Mouse (Mus musculus) common myeloid progenitor, adult 5-6 weeks (primary cell): Measurements from ENCODE around the gene Gm20604. TPM values are rescaled to one million over a fixed set of nuclear protein-coding genes. Genes with fewer than 3 reads are reported as not detected.

ENCODE experiments used
- ATAC-seq: replicated peaks from 2 replicates; pipeline ENCODE4 v1.8.0; 2016; ENCODE audit warnings: low read depth, mild to moderate bottlenecking, moderate TSS enrichment, inconsistent platforms; ENCODE audit not compliant: poor library complexity, severe bottlenecking
- total RNA-seq: library from RNA; stranded (forward); fragments of 200-1000, 187-1606 nt; gene quantifications from 2 replicates; pipeline ENCODE4 v1.2.3, GENCODE M21; 2017

Gm20604 gene
- total RNA-seq = 7.4 and 7.7 TPM in 2 replicates

GRCm38 (mm10) chr12:102758403-102758756 is at the start of gene Gm20604:
Gm20604 (minus strand) TSS chr12:102758672.
- ATAC-seq = no peak

GRCm38 (mm10) chr12:102799528-102799927 is 41.1 kb upstream of the Gm20604 start:
- ATAC-seq = peak; percentile 99

GRCm38 (mm10) chr12:102787927-102788326 is 29.5 kb upstream of the Gm20604 start:
- no peak for ATAC-seq

GRCm38 (mm10) chr12:102785593-102785985 is 27.1 kb upstream of the Gm20604 start:
- ATAC-seq = no peak

GRCm38 (mm10) chr12:102784899-102785592 is 26.6 kb upstream of the Gm20604 start:
- ATAC-seq = no peak

GRCm38 (mm10) chr12:102782841-102783240 is 24.4 kb upstream of the Gm20604 start:
- ATAC-seq = no peak

GRCm38 (mm10) chr12:102779452-102779851 is 21.0 kb upstream of the Gm20604 start:
- peak; percentile 48; the same call in 1 of the 2 replicates for ATAC-seq

- ATAC-seq = no peak
Measured at GRCm38 (mm10) chr12:102778151-102778550, 19.7 kb upstream of the Gm20604 start.

- ATAC-seq = no peak
Measured at GRCm38 (mm10) chr12:102776035-102776434, 17.6 kb upstream of the Gm20604 start.

GRCm38 (mm10) chr12:102772676-102773075 is 14.2 kb upstream of the Gm20604 start:
- no peak for ATAC-seq

- no peak for ATAC-seq
Measured at GRCm38 (mm10) chr12:102771601-102772000, 13.1 kb upstream of the Gm20604 start.

GRCm38 (mm10) chr12:102769000-102769399 is 10.5 kb upstream of the Gm20604 start:
- no peak for ATAC-seq

GRCm38 (mm10) chr12:102763696-102764095 is 5.2 kb upstream of the Gm20604 start:
- no peak for ATAC-seq

GRCm38 (mm10) chr12:102761668-102762067 is 3.2 kb upstream of the Gm20604 start:
- no peak for ATAC-seq

- no peak for ATAC-seq
Measured at GRCm38 (mm10) chr12:102758936-102759335, 464 bp upstream of the Gm20604 start.

GRCm38 (mm10) chr12:102757689-102758402 is 626 bp downstream of the Gm20604 start, which contains the start of the genes Gm28051, Gon7 and Ubr7:
Gm28051 (minus strand) TSS chr12:102757765.
Gon7 (minus strand) TSS chr12:102757803.
Ubr7 (plus strand) TSS chr12:102757967.
- ATAC-seq = peak; percentile 94

- ATAC-seq = no peak
Measured at GRCm38 (mm10) chr12:102757055-102757688, 1.3 kb downstream of the Gm20604 start.

- no peak for ATAC-seq
Measured at GRCm38 (mm10) chr12:102756304-102756703, 2.2 kb downstream of the Gm20604 start.

- no peak for ATAC-seq
Measured at GRCm38 (mm10) chr12:102748256-102748655, 10.2 kb downstream of the Gm20604 start.

GRCm38 (mm10) chr12:102744839-102745238 is 13.6 kb downstream of the Gm20604 start:
- peak; percentile 70 for ATAC-seq
